Mouse (Mus musculus): ENCODE results near the gene Aqp11.

Aqp11 gene

DNA sequence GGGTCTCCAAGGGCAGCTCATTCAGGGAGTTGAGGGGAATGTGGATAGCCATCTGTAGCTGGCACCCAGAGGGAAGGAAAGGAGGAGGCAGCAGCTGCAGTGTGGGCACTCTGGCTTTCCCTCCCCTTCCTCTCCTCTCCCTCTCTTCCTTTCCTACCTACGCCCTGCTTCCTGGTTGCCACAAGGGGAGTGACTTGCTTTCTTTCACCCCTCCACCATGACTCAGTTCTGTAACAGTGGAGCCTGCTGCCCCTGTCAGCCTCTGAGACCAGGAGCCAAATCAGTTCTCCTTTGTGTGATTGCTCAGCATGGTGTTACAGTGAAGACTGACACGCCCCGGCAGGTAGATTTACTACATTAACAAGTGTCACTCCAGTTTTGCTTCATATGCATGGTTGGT, 28.9 kb downstream of the Aqp11 start:
- DNase-seq (ENCODE audit: low read depth, low spot score) = no peak

DNA sequence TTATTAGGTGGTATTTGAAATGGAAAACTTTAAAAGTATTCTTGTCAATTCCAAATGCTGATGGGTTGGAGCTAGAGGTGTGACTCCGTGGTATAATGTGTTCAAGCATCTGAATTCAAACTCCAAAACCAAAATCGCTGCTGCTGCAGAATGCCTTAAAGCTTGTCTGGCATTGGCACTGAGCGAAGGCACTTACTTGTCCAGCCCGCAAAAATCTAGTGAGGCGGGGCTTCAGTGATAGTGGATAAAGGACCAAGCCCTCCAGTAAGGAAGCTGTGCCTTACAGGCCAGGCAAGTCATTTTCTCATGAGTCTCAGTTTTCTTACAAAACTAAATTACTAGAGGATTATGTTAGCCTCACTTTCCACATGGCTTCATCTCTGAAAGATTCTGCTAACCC, 30.3 kb downstream of the Aqp11 start:
- no peak for DNase-seq (ENCODE audit: low read depth, low spot score)

DNA sequence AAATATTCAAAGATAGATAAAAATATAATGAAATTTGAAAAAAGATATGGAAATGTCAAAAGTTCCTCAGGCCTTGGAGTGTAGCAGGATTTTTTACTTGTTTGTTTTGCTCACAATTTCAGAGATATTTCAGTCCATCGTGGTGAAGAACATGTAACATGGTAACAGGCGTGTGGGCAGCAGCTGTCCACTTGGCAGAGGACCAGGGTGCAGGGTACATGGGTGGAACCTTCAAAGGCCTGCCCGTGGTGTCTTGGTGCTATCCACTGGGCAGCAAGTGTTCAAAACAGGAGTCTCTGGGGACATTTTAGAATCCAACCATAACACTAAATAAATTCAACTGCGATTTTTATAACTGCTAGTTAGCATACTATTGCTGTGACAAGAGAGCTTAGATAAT, 31.0 kb downstream of the Aqp11 start:
- DNase-seq (ENCODE audit: low read depth, low spot score) = no peak

DNA sequence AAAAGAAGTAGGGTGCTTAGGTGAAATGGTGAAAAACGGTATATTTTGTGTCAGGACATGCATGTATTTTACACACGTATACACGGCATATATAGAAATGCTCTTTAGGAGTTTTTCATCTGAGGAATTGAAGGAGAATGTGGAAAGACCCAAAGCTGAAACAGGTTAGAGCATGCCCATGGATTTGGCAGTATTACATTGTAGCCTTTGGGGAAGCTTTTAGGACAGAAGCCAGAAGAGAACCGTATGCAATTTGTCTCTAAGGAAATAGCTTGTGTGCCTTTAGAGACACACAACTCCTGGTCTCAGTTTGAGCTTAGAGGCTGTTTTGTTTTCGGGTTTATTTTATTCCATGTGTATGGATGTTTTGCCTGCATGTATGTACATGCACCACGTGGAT, 37.0 kb downstream of the Aqp11 start:
- no peak for DNase-seq (ENCODE audit: low read depth, low spot score)

DNA sequence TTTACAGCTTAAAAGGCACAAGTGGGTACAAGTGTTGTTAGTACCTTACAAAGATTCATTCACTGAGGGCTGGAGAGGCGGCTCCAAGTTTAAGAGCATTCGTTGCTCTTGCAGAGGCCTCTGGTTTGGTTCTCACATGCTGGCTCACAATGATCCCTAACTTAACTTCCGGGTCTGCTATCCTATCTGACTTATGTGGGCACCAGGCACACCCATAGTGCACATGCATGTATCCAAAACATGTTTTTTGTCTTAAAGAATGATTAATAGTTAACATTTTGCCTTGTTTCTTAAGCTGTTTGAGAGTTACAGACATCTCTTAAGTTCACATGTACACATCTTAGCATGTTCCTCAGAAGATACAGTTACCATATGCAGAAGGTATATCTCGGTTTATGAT, 37.9 kb downstream of the Aqp11 start:
- no peak for DNase-seq (ENCODE audit: low read depth, low spot score)

DNA sequence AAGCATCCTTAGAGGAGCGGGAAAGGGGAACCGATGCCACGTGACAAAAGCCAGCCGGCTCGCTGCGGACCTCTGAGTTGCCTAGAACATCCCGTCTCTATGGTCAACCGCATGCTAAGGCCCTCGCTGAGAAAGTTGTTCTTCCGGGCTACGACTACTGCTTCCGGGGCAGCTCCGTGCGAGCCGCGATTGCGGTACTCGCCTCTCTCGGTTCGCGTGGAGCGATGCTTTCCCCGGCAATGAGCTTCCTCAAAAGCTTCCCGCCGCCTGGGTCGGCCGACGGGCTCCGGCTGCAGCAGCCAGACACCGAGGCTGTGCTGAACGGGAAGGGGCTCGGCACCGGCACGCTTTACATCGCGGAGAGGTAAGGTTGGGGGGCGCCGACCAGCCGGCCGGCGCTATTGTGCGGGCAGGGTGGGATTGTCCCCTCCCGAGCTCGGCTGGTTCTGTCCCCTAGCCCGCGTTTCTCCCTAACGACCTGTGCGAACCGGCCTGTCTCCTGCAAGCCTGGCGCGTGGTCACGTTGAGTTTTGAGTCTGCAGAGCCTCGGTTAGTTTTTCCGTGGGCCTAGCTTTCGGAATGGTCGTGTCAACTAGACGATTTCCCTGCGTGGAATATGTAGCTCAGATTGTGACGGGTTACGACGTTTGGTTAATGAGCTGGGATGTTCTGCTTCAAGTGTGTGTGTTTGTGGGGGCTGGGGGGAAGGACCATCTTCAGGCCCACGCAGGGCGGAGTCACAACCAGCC, 41.4 kb downstream of the Aqp11 start, which contains the start of gene Clns1a:
Gene Clns1a, plus strand, starts transcription at position 129 of the 749 bp plus-strand sequence.
- peak; percentile 90 for DNase-seq (ENCODE audit: low read depth, low spot score)

DNA sequence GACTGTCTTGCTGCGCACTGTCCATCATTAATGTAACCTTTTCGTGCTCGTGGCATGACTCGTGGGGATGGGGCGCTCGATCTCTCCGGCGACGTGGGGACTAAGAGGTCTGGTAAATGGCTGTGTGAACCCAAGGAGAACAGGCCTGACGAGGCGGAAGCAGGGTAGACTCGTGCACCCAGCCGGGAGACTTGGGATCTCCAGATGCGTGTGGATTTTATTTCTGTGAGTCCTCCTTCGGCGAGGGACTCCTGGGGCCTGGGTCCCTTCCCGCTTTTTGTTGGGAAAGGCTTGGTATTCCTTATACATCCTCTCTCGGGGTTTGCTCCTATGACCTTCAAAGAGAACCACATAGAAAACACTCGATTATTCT, 42.0 kb downstream of the Aqp11 start:
- no peak for DNase-seq (ENCODE audit: low read depth, low spot score)

DNA sequence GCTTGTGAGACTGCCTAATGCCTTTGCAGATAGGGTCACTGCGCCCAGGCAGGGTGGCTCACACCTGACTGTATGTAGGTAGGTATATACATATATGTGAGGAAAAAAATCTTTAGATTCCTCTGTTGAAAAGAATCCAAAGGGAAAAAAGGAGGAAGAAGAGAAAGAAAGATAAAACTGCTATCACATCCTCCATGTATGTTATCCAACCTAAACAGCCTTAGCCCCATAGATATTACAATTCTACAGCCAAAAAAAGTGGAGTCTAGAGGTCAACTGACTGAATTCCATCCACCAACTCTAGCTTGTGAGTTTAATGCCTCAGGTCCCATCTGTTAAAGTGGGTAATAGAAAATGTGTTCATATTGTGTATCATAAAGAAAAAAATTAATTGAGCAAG, 42.6 kb downstream of the Aqp11 start:
- no peak for DNase-seq (ENCODE audit: low read depth, low spot score)

DNA sequence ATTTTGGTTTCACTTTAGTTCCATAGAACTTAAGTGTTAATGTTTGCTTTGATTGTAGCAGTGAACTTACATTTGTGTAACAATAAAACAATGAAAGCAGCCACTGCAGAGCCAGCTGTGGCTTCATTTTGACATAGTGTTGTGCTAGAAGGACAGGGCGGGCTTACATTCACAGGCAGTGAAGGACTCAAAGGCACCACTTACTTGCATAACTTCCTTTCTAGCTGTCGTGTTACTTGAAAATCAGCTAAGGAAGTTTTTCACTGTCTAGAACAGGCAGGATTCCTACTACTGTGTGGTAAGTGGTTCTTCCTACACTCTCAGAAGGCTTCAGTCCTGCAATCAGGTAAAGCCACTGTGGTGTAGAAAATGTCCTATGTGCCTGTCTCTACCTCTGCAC, 50.3 kb downstream of the Aqp11 start:
- DNase-seq (ENCODE audit: low read depth, low spot score) = no peak

DNA sequence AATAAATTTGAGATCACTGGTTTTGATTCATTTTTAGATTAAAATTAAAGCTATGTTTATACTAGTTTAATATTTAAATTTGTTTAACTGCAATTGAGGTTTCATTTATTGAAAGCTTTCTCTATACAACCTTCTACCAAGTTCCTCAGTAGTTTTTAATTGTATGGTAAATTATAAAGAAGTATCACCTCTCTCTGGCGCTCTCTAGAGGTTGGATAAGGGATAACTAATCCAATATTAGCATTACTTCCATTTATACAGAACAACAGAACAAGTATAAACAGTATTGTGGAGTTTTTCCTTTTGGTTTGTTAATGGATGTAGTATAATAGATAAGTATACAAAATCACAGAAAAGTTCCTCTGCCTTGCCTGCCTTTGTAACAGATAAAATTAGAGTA, 58.9 kb downstream of the Aqp11 start:
- DNase-seq (ENCODE audit: low read depth, low spot score) = peak; percentile 43

All from CD4-positive helper T cell, adult 2 months (primary cell).